Mouse (Mus musculus) stomach, postnatal 0 days (tissue): ENCODE results near the gene Erf. TPM values are rescaled to one million over a fixed set of nuclear protein-coding genes. Genes with fewer than 3 reads are reported as not detected.
A peak's percentile ranks its signal among the peaks of the same experiment; 100 is the strongest.

Experiments used
- ATAC-seq: fragments of 200-750 bp; cut with Nextera tagmentation; 2 replicates; pipeline ENCODE4 v1.8.0; 2017; ENCODE audit not compliant: low FRiP score, low TSS enrichment
- DNase-seq: peaks from one replicate; pipeline ENCODE4 v3.0.0-alpha.2; 2016; ENCODE audit warnings: low spot score
- H3K27ac ChIP-seq: fragments of 300-500 bp; sonication (generic); replicated peaks from 2 replicates; pipeline ENCODE4 v1.5.1; 2014; ENCODE audit warnings: mild to moderate bottlenecking, control low read depth
- H3K27me3 ChIP-seq: fragments of 300-500 bp; sonication (generic); 2 replicates; pipeline ENCODE4 v1.6.1; 2014; ENCODE audit warnings: low read length; ENCODE audit not compliant: control insufficient read depth, insufficient read depth
- H3K36me3 ChIP-seq: fragments of 300-500 bp; sonication (generic); 2 replicates; pipeline ENCODE4 v1.6.1; 2014; ENCODE audit warnings: low read length, mixed read lengths; ENCODE audit not compliant: control insufficient read depth, insufficient read depth
- H3K4me1 ChIP-seq: fragments of 300-500 bp; sonication (generic); replicated peaks from 2 replicates; pipeline ENCODE4 v1.6.1; 2014; ENCODE audit warnings: antibody characterized with exemption; ENCODE audit not compliant: control insufficient read depth, insufficient read depth
- H3K4me2 ChIP-seq: fragments of 300-500 bp; sonication (generic); replicated peaks from 2 replicates; pipeline ENCODE4 v1.6.1; 2014; ENCODE audit warnings: low read depth, mild to moderate bottlenecking, control low read depth, moderate library complexity
- H3K4me3 ChIP-seq: fragments of 300-500 bp; sonication (generic); 2 replicates; pipeline ENCODE4 v1.5.1; 2014; ENCODE audit warnings: low read depth, low read length, control low read depth
- H3K9ac ChIP-seq: fragments of 300-500 bp; sonication (generic); 2 replicates; pipeline ENCODE4 v1.6.1; 2014; ENCODE audit warnings: mild to moderate bottlenecking, low read length, control low read depth, mixed read lengths
- H3K9me3 ChIP-seq: fragments of 300-500 bp; sonication (generic); 2 replicates; pipeline ENCODE4 v1.6.1; 2016; ENCODE audit warnings: low read length; ENCODE audit not compliant: control insufficient read depth
- CTCF ChIP-seq: IDR thresholded peaks from 2 replicates; pipeline ENCODE4 v1.5.1; 2016; ENCODE audit warnings: antibody characterized with exemption, low read depth, mild to moderate bottlenecking, moderate library complexity
- EP300 ChIP-seq: optimal IDR thresholded peaks from 2 replicates; pipeline ENCODE3; 2016; ENCODE audit warnings: antibody characterized with exemption
- WGBS: fragments of 180-500 bp; shearing (Covaris S2); extraction: QIAGEN DNeasy Blood & Tissue Kit; methylation state at CpG from one replicate; pipeline ENCODE4 v1.1.7; 2014; 5-methylcytosine and 5-hydroxymethylcytosine counted together
- polyA plus RNA-seq: library from polyadenylated mRNA; unstranded; fragments of >200 nt; fragmentation: Nextera tagmentation; extraction: Ambion mirVana; gene quantifications from 2 replicates; pipeline ENCODE4 v1.2.1, GENCODE M21; 2015

Gene Erf
- polyA plus RNA-seq, 1 experiment from 2014 or later, result 8.1 TPM

- TF ChIP-seq EP300 (no peak), CTCF (peak; percentile 74)
- Histone ChIP-seq H3K4me3 (peak overlapping the region; percentile 58), H3K4me1 (peaks cover 13% of the 10 kb centered on the region), H3K27me3 (no peaks in the 10 kb centered on the region), H3K27ac (peak overlapping the region; percentile 98), H3K9me3 (no peaks in the 10 kb centered on the region), H3K9ac (peak overlapping the region; percentile 76), H3K4me2 (peak overlapping the region; percentile 88), H3K36me3 (no peaks in the 10 kb centered on the region)
- WGBS, result 0% methylated on average over 54 of the region's 60 CpGs
- DNase-seq (peak; percentile 92), ATAC-seq (peak; percentile 67)
Measured at GRCm38 (mm10) chr7:25278341-25279075, 27.9 kb upstream of the Erf start.

DNA sequence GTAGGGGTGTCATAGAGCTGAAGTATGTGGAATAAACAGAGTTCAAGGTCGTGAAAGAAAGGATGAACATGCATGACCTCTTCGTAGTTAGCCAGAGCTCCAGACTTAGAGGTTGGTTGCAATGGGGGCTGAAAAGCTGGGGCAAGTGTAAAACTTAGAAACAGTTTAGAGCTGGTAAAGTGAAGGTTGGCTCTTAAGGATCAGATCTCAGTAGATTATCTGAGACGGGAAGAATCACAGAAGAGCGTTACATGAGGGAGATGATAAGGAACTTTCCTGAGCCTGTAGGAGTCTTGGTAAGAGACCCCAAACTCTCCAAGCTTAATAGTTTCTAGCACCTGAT lies 27.4 kb upstream of the Erf start:
- no peak for ATAC-seq
- H3K27ac ChIP-seq, result peak overlapping the region; percentile 98
- TF ChIP-seq CTCF (no peak), EP300 (no peak)
- H3K4me3 ChIP-seq, result peak overlapping the region; percentile 58
- peak overlapping the region; percentile 88 for H3K4me2 ChIP-seq
- DNase-seq, result no peak
- H3K4me1 ChIP-seq, result peaks cover 12% of the 10 kb centered on the region
- no peaks in the 10 kb centered on the region for H3K27me3 ChIP-seq
- no peaks in the 10 kb centered on the region for H3K9me3 ChIP-seq
- no peaks in the 10 kb centered on the region; the same call in 1 of the 2 replicates for H3K36me3 ChIP-seq
- WGBS, result 4% methylated on average over 4 of the region's 4 CpGs
- H3K9ac ChIP-seq, result no peak overlapping the region; the same call in 1 of the 2 replicates

GRCm38 (mm10) chr7:25277405-25277804 lies 26.8 kb upstream of the Erf start:
- Histone ChIP-seq H3K27ac (peak overlapping the region; percentile 98), H3K4me2 (peak overlapping the region; percentile 88; the same call in 1 of the 2 replicates), H3K36me3 (peaks cover 5% of the 10 kb centered on the region), H3K9me3 (no peaks in the 10 kb centered on the region), H3K27me3 (no peaks in the 10 kb centered on the region), H3K4me1 (peaks cover 12% of the 10 kb centered on the region), H3K4me3 (no peak overlapping the region), H3K9ac (no peak overlapping the region; the same call in 1 of the 2 replicates)
- WGBS, result 62% methylated on average over 4 of the region's 4 CpGs
- peak; percentile 14 for DNase-seq
- no peak for TF ChIP-seq CTCF
- TF ChIP-seq EP300, result no peak
- no peak for ATAC-seq

DNA sequence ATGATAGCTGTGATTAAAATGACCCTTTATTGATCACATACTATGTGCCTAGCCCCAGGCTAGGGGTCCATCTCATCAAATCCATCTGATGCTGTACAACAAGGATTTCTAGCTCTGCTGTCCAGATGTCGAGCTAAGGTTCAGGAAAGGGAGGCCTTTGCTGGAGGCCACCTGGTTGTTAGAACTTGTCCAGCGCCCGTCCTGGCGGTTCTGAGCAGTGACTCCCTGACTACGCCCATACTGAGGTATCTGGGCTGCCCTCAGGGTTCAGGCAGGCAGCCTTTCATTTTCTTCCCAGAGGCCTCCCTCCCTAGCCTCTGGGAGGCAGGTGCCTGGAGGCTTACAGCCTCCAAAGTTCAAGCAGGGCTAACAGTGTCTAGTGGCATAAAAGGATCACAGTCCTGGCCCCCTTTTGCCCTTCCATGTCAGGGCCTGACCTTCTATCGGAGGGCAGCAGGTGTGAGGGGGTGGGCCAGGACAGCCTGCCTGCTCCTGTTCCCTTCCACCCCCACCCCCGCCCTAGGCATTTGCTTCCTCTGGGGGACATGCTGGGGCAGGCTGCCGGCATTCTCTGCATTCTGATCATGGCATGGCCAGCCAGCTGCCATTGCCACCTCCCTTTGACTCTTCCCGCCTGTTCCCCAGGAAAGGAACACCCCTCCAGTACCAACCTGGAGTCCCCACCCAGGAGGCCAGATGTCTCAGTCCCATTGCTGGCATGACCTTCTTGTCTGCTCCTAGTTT lies 25.2 kb upstream of the Erf start:
- H3K27ac ChIP-seq, result peak overlapping the region; percentile 78
- peak overlapping the region; percentile 23; the same call in 1 of the 2 replicates for H3K9ac ChIP-seq
- no peak overlapping the region for H3K4me3 ChIP-seq
- 42% methylated on average over 9 of the region's 9 CpGs for WGBS
- peaks cover 15% of the 10 kb centered on the region for H3K36me3 ChIP-seq
- H3K9me3 ChIP-seq, result no peaks in the 10 kb centered on the region
- peak; percentile 37 for DNase-seq
- no peaks in the 10 kb centered on the region for H3K27me3 ChIP-seq
- no peak for ATAC-seq
- H3K4me1 ChIP-seq, result peaks cover 4% of the 10 kb centered on the region
- TF ChIP-seq EP300, result peak; percentile 42
- no peak for TF ChIP-seq CTCF
- H3K4me2 ChIP-seq, result no peak overlapping the region

GRCm38 (mm10) chr7:25274996-25275395 lies 24.4 kb upstream of the Erf start:
- ATAC-seq (no peak), DNase-seq (no peak)
- no peak overlapping the region for H3K4me2 ChIP-seq
- H3K4me1 ChIP-seq, result no peaks in the 10 kb centered on the region; the same call in none of the 2 replicates
- peak overlapping the region; percentile 78 for H3K27ac ChIP-seq
- H3K9ac ChIP-seq, result no peak overlapping the region; the same call in 1 of the 2 replicates
- no peak for TF ChIP-seq CTCF
- TF ChIP-seq EP300, result no peak
- peaks cover 15% of the 10 kb centered on the region for H3K36me3 ChIP-seq
- H3K9me3 ChIP-seq, result no peaks in the 10 kb centered on the region
- 66% methylated on average over 3 of the region's 3 CpGs for WGBS
- no peaks in the 10 kb centered on the region for H3K27me3 ChIP-seq
- H3K4me3 ChIP-seq, result no peak overlapping the region

- Histone ChIP-seq H3K4me3 (no peak overlapping the region), H3K36me3 (peaks cover 15% of the 10 kb centered on the region), H3K4me1 (peaks cover 3% of the 10 kb centered on the region), H3K27me3 (no peaks in the 10 kb centered on the region), H3K9me3 (no peaks in the 10 kb centered on the region), H3K9ac (no peak overlapping the region; the same call in 1 of the 2 replicates), H3K27ac (peak overlapping the region; percentile 78), H3K4me2 (no peak overlapping the region)
- TF ChIP-seq CTCF, result no peak
- no peak for TF ChIP-seq EP300
- ATAC-seq (no peak), DNase-seq (peak; percentile 22)
- WGBS, result 28% methylated on average over 5 of the region's 5 CpGs
Measured at GRCm38 (mm10) chr7:25274571-25274970, 24.0 kb upstream of the Erf start.
